Mouse (Mus musculus): ENCODE results near the gene Idh3a.

DNA sequence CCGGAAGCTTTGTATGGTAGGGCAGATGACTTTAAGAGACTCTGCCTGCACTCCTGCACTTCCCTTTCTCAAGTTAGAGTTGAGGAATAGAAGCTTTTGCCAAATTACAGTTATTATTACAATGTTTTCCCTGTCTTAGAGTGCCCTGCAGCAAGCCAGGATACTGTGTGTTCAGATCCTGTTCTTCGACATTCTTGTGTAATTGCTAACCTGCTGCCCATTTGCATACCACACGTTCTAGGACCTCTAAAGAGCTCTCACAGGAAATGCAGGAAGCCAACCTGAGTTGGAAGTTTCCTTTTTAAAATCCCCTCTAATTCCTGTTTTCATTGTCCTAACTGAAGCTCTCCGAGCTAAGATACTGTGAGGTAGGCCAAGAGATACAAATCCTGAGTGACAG is 19.2 kb upstream of the Idh3a start:
- TF ChIP-seq CTCF (IDR thresholded peaks at IDR 0.05; ENCODE audit: low read depth) = no peak
- TF ChIP-seq EP300 (IDR thresholded peaks at IDR 0.05; ENCODE audit: low read depth) = no peak
